Mouse (Mus musculus) heart, adult 9 months (tissue): ENCODE measurements at regions not wholly inside any gene's neighbourhood (a gene's known extent, or its start where the extent isn't known, plus 50 kb on each side); places are given as distances from the start of the nearest gene placed in this dataset.

Experiments used
- DNase-seq, 2 experiments: peaks; one replicate each; pipeline ENCODE4 v3.0.0; 2022; ENCODE audit warnings: low spot score in 2 of 2

- DNase-seq: no peak
Measured at GRCm38 (mm10) chr19:14891689-14892389, 294.0 kb upstream of the Tle4 start.

GRCm38 (mm10) chr19:14891090-14891428, 293.2 kb upstream of the Tle4 start:
- DNase-seq: no peak

- no peak for DNase-seq
Measured at GRCm38 (mm10) chr19:14890241-14891089, 292.6 kb upstream of the Tle4 start.

- no peak for DNase-seq
Measured at GRCm38 (mm10) chr19:14889794-14890193, 291.9 kb upstream of the Tle4 start.

GRCm38 (mm10) chr19:14883707-14884421, 286.0 kb upstream of the Tle4 start:
- no peak for DNase-seq

GRCm38 (mm10) chr19:14880818-14881217, 283.0 kb upstream of the Tle4 start:
- no peak for DNase-seq

GRCm38 (mm10) chr19:14873986-14874385, 276.1 kb upstream of the Tle4 start:
- DNase-seq: no peak

GRCm38 (mm10) chr19:14871178-14871867, 273.5 kb upstream of the Tle4 start:
- no peak for DNase-seq

GRCm38 (mm10) chr19:14862654-14863468, 265.0 kb upstream of the Tle4 start:
- no peak for DNase-seq

GRCm38 (mm10) chr19:14855036-14855435, 257.2 kb upstream of the Tle4 start:
- DNase-seq: no peak

GRCm38 (mm10) chr19:14853416-14853815, 255.6 kb upstream of the Tle4 start:
- DNase-seq: no peak

- no peak for DNase-seq
Measured at GRCm38 (mm10) chr19:14849561-14849960, 251.7 kb upstream of the Tle4 start.

GRCm38 (mm10) chr19:14847120-14847519, 249.3 kb upstream of the Tle4 start:
- no peak for DNase-seq

- DNase-seq: no peak
Measured at GRCm38 (mm10) chr19:14835629-14836028, 237.8 kb upstream of the Tle4 start.

- DNase-seq: no peak
Measured at GRCm38 (mm10) chr19:14816354-14816753, 218.5 kb upstream of the Tle4 start.

GRCm38 (mm10) chr19:14806787-14807186, 208.9 kb upstream of the Tle4 start:
- no peak for DNase-seq

GRCm38 (mm10) chr19:14802909-14803650, 205.2 kb upstream of the Tle4 start:
- DNase-seq: no peak

- DNase-seq: no peak
Measured at GRCm38 (mm10) chr19:14801669-14802068, 203.8 kb upstream of the Tle4 start.

GRCm38 (mm10) chr19:14799002-14799401, 201.2 kb upstream of the Tle4 start:
- DNase-seq: no peak

GRCm38 (mm10) chr19:14798417-14798816, 200.6 kb upstream of the Tle4 start:
- DNase-seq: no peak
